Mouse (Mus musculus): ENCODE results near the gene Kifc1.
"Not testable (repeated sequence)": the region's sequence is repeated elsewhere in the genome, so short reads cannot be mapped to it uniquely, and the experiment has no call there.

The Kifc1 gene

DNA sequence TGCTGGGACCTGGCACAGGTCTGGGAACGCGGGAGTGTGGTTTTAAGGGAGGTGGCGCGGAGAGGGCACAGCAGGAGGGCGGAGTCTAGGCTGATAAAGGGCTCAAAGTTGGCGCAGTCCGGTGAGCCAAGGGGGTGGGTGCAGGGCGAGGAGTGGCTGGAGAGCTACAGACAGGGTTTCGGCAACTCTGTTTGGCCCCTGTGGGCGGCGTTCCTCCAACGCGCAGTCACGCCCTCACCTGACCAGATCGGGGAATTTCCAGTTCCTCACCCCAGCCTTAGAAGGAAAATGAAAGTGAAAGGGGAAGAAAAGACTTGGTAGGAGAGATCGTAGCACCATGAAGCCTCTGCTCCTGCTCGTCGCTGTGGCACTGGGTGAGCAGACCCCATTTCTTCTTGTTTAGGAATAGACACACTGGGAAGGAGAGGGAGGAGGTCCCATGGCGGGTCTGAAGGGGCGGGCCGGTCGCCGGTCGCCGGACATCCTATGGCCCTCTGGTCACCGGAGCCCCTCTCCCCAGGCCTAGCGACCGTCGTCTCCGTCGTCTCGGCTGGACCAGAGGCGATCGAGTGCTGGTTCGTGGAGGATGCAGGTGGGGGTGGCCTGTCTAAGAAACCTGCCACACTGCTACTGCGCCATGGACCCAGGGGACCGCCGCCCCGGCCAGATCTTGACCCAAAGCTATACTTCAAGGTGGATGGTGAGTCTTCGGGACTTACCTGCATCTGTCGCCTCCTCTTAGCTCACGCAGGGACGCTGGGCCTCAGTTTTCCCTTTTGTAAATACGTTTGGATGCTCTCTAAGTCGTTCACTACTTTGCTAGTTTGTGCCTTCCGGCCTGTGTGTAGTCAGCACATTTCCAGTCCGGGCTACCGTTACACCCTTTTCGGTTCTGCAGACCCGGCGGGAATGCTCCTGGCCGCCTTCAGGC lies 29.2 kb upstream of the Kifc1 start:
- DNase-seq (ENCODE audit: extremely low read depth, low read depth, low spot score), result no peak

DNA sequence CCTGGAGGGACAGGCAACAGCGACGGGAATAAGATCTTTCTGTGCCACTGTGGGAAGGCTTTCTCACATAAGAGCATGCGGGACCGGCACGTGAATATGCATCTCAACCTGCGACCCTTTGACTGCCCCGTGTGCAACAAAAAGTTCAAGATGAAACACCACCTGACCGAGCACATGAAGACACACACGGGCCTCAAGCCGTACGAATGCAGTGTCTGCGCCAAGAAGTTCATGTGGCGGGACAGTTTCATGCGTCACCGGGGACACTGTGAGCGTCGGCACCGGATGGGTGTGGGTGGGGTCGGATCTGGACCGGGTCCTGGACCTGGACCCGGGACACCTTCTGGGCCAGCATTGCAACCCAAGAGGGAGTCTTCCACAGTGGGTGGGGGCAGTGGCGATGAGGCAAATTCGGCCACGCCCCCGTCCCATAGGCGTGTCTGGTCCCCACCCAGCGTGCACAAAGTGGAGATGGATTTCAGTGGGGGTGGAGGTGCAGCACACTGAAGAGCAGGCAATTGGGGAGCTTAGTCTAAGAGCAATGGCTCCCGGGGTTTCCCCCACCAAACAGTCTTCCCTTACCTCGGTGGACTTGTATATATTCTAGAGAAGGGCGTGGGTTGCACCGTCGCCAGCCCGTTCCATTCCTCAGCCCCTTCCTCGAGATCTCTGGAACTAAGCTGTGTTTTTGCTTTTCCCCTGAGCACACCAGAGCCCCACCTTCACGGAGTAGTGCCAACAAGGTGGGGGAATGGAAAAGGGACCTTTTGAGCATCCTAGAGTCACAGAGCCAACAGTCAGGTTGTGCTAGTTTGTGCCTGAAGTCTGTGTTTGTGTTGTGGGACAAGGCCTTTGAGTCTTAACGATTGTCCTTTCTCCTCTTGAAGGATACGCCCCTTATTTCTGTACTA lies 28.1 kb upstream of the Kifc1 start:
- no peak for DNase-seq (ENCODE audit: extremely low read depth, low read depth, low spot score)

DNA sequence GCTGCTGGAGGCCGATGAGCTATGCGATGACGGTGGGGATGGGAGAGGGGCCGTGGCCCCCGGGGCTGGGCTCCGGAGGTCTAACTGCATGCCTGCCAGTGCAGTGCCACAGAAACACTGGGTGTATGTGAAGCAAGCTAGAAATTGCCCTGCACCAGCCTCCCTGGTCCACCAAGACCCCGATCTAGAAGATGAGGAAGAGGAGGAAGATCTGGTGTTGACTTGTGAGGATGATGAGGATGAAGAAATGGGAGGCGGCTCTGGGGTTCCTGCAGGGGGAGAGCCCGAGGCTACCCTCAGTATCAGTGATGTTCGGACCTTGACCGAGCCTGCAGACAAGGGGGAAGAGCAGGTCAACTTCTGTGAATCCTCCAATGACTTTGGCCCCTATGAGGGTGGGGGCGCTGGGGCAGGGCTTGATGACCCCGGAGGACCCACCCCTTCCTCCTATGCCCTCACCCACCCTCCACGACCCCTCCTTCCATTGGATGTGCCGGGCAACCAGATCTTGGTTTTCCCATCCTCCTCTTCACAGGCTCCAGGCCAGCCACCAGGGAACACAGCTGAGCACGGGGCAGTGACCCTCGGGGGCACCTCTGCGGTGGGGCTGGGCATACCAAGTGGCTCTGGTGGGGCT lies 27.3 kb upstream of the Kifc1 start:
- DNase-seq (ENCODE audit: extremely low read depth, low read depth, low spot score), result no peak

DNA sequence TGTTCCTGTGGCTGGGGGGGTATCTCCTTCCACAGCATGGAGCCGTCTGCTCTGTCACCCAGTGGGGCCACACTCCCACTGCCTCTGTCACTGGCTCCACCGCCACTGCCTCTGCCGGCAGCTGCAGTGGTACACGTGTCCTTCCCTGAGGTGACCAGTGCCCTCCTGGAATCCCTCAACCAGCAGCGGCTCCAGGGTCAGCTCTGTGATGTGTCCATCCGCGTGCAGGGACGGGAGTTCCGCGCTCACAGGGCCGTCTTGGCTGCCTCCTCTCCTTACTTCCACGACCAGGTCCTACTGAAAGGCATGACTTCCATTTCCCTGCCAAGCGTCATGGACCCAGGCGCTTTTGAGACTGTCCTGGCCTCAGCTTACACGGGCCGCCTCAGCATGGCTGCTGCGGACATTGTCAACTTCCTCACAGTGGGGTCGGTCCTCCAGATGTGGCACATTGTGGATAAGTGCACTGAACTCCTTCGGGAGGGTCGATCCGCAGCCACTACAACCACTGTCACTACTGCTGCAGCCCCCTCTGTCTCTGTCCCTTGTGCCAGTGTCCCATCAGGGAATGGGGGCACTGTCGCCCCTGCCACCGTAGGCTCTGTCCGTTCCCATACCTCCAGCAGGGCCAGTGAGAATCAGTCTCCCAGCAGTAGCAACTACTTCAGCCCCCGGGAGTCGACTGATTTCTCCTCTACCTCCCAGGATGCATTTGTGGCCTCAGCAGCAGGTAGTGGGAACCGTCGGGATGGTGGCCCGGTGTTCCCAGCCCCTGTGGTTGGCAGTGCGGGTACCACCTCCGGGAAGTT lies 26.6 kb upstream of the Kifc1 start:
- DNase-seq (ENCODE audit: extremely low read depth, low read depth, low spot score), result no peak

DNA sequence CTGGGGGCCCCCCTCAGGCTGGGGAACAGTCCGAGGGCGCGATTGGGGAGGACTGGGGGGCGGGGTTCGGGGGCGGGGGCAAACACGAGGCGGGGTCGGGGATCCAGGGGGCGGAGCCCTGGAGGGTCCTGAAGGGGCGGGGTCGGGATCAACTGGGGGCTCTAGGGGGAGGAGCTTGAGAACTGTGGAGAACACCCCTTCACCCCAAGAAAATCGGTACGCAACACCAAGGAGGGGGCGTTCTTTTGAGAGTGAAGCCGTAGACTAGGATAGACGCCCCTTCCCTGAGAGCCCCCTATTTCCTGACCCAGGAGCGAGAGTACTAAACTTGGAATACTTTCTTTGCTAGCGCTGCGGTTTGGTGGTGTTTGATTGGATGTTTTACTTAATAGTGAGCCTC lies 25.8 kb upstream of the Kifc1 start:
- DNase-seq (ENCODE audit: extremely low read depth, low read depth, low spot score), result no peak

DNA sequence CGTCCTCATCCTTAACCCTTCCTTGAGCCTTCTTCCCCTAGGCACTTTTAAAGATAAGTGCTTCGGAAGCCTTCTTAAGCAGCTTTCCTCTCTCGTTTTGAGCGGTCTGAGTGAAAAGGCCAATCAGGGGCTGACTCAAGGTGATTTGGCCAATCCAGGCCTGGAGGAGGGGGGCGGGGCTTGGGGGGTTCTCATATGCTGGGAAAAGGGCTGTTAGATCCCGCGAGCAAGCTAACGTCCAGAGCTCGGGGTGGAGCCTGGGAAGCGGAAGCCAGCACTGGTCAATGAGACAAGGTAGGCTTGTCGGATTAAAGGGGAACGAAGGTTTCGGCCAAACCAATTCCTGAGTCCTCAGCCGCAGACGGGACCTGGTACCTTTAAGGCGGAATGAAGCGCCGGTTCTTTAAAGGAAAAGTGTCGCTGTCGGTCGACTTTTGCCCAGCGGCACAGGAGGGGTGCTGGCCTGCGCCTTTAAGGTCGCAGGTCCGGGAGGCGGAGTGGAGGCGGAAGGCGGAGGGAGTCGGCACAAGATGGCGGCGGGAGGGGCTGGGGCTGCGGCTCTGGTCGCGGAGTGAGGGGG lies 25.3 kb upstream of the Kifc1 start, which contains the start of the genes Tapbp and Zbtb22:
Tapbp (plus strand) TSS at position 229 of the 580 bp plus-strand sequence.
Zbtb22 (plus strand) TSS at position 234 of the 580 bp plus-strand sequence.
- peak; percentile 89 for DNase-seq (ENCODE audit: extremely low read depth, low read depth, low spot score)

DNA sequence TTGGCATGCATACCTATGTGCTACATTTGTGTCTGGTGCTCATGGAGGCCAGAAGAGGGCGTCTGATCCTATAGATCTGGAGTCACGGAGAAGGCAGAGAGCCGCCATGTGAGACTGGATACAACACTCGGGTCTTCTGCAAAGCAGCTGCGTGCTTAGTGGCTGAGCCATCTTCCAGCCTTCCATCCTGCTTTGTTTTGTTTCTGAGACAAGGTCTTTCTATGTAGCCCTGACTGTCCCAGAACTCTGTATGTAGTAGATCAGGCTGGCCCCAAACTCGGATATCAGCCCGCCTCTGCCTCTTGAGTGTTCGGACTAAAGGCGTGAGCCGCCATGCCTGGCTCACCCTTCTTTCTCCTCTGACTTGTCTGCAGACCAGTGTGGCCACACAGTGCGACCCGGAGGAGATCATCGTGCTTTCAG lies 24.5 kb upstream of the Kifc1 start:
- DNase-seq (ENCODE audit: extremely low read depth, low read depth, low spot score), result no peak

DNA sequence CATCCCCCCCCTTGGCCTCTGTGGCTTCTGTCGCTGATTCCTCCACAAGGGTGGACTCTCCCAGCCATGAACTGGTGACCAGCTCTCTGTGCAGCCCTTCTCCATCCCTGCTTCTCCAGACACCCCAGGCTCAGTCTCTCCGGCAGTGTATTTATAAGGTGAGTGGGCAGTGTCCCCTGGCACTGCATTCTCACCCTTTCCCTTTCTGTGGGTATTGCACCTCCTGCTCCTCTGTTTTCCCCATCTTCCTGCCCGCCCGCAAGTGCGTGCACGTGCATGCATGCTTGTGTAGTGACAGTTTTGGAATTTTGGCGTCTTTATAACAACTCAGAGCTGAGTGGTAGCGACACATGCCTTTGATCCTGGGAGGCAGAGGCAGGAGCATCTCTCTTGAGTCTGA lies 23.4 kb upstream of the Kifc1 start:
- no peak for DNase-seq (ENCODE audit: extremely low read depth, low read depth, low spot score)

DNA sequence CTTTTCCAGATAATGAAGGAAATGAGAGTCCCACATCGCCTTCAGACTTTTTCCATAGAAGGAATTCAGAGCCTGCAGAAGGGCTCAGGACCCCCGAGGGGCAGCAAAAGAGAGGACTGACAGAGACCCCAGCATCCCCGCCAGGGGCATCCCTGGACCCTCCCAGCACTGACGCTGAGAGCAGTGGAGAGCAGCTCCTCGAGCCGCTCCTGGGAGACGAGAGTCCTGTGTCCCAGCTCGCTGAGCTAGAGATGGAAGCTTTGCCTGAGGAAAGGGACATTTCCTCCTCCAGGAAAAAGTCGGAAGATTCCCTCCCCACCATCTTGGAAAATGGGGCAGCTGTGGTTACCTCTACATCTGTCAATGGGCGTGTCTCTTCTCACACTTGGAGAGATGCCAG lies 22.8 kb upstream of the Kifc1 start:
- DNase-seq (ENCODE audit: extremely low read depth, low read depth, low spot score), result no peak

DNA sequence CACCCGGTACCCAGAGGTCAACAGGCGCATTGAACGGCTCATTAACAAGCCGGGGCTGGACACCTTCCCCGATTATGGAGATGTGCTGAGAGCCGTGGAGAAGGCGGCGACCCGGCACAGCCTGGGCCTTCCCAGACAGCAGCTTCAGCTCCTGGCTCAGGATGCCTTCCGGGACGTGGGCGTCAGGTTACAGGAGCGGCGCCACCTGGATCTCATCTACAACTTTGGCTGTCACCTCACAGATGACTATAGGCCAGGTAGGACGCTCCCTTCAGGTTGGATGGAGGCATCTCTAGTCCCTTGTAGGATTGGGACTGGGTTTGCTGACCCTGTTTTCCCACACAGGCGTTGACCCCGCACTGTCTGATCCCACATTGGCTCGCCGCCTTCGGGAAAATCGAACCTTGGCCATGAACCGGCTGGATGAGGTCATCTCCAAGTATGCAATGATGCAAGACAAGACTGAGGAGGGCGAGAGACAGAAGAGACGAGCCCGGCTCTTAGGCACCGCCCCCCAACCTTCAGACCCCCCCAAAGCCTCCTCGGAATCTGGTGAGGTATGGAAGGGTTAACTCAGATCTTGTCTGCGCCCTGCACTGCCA lies 21.5 kb upstream of the Kifc1 start:
- no peak for DNase-seq (ENCODE audit: extremely low read depth, low read depth, low spot score)

DNA sequence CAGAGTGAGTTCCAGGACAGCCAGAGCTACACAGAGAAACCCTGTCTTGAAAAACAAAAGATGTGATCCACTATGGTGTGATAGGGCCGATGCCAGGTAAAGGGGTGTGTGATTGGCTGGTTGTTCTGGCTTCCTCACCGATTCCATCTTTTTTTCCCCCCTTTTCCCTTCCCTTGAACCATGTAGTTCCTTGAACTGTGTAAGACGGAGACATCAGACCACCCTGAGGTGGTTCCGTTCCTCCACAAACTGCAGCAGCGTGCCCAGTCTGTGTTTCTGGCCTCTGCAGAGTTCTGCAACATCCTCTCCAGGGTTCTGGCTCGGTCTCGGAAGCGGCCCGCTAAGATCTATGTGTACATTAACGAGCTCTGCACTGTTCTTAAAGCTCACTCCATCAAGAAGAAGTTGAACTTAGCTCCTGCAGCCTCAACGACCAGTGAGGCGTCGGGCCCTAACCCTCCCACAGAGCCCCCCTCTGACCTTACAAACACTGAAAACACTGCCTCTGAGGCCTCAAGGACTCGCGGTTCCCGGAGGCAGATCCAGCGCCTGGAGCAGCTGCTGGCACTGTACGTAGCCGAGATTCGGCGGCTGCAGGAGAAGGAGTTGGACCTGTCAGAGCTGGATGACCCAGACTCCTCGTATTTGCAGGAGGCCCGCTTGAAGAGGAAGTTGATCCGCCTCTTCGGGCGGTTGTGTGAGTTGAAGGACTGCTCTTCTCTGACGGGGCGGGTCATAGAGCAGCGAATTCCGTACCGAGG lies 20.8 kb upstream of the Kifc1 start:
- DNase-seq (ENCODE audit: extremely low read depth, low read depth, low spot score), result no peak

DNA sequence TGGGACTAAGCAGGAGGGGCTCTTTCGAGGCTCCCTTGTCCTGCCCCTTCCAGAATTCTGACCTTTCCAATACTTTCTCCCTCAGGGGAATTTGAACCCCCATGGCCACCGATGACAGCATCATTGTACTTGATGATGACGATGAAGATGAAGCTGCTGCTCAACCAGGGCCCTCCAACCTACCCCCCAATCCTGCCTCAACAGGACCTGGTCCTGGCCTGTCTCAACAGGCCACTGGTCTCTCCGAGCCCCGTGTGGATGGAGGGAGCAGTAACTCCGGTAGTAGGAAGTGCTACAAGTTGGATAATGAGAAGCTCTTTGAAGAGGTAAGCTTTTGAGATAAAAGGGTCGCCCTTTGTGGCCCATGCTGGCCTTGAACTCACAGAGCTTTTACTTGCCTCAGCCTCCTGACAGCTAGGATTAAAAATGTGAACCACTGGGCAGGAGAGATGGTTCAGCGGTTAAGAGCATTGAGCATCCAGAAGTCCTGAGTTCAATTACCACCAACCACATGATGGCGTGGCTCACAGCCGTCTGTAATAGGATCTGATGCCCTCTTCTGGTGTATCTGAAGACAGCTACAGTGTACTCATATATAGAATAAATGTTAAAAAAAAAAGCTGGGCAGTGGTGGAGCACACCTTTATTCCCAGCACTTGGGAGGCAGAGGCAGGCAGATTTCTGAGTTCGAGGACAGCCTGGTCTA lies 20.0 kb upstream of the Kifc1 start:
- no peak for DNase-seq (ENCODE audit: extremely low read depth, low read depth, low spot score)

DNA sequence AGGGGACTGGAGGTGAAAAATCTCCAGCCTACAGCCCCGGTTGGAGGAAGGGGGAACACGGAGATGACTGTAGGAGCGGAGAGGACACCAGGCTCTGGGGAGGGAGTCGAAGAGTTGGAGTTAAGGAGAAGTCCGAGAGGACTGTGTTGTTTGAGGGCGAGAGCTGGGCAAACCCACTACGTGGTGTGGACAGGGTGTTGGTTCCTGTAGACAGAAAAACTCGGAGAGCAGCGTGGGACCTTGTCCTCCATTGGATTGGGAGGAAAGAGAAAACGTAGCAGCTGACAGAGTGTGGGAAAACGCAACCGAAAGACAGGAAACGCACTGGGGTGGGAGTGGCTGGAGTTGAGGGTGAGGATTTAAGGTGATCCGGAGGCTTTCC lies 19.4 kb upstream of the Kifc1 start:
- no peak for DNase-seq (ENCODE audit: extremely low read depth, low read depth, low spot score)

DNA sequence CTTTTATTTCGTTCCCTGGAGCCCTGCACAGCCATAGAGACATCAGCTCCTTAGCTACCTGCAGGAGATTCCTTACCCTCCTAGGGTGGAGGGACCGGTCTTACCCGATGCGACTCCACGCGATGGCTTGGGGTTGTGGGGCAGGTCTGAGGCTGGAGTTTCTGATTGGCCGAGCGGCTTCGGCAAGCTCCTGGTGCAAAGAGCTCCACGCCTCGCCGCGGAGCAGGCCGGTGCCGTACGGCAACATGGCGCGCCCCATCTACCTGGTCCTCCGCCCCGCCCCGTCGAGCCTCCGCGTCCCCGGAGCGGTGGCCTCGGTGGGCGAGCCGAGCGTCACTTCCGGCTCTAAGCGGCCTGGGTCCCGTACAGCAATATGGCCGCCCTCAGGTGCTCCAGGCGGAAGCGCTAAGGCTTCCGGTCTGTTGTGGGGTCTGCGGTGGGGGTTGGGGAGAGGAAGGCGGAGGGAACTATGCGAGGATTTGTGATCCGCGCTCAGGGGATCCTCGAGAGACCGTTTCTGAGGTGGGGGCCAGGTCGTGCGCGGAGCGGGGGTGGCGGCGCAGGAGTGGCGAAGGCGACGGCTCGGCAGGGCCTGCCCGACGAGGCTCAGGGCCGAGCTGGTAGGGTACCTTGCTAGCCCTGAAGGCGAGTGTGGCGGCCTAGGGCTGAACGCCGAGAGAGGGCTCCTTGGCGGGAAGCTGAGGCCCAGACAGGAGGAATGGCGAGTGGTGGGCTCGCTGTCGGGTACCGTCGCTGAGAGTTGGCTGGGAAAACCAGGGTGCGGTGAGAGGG lies 18.8 kb upstream of the Kifc1 start, which contains the start of gene Daxx:
Daxx (plus strand) TSS at position 338 of the 792 bp plus-strand sequence.
- peak; percentile 80 for DNase-seq (ENCODE audit: extremely low read depth, low read depth, low spot score)

DNA sequence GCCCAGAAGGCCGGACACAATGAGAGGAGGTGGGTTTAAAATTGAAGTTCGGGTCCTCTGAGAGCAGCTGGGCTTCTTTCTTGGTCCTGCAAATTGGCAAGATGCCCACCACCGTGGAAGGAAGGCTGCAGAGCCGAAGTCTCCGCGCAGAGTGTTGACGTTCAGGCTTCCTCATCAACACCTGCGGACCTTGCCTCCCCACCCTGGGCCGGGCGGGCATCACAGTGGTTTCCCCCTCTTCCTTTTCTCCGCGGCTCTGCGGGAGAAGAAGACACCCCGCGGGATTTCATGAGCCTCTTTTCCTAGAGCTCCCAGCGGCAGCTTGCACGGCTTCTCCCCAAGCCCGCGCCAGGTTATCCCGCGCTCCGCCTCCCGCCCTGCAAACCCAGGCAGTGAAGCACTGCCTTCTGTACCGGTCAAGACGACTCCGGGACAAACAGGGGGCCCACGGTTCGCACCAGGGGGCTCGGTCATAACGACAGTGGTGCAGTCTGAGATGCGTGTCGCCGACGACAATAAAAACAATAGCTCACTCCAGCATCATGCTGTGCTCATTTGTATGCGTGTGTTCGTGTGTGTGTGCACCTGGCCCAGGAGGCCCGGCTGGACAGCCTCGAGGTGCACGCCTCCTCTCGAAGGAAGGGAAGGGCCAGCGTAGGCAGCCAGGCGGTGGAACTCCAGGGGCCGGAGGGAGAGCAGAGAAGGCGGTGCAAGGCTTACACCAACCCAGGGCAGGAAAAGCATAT lies 18.0 kb upstream of the Kifc1 start:
- no peak for DNase-seq (ENCODE audit: extremely low read depth, low read depth, low spot score)

DNA sequence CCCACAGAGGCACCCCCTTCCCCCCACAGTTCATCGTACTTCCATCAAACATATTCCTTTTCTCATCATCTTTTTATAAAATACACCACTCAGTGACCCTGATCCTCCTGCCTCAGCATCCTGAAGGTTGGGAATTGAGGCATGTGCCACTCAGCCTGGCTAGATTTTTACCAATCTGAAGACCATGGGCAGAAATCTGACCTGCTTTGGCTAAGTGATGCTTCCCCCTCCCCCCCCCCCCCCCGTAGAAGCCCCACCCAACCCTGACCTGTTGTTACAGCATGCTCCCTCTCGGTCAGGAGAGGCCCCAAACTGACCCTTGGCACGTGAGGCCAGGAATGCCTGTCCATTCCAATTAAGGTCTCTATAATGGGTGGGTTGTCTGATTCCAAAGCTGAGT lies 14.4 kb upstream of the Kifc1 start, which contains the start of gene Platr17:
Platr17 (plus strand) TSS at position 301 of the 400 bp plus-strand sequence.
- not testable (repeated sequence) for DNase-seq (ENCODE audit: extremely low read depth, low read depth, low spot score)
